Mouse (Mus musculus) gastrocnemius, adult 18-20 months (tissue): ENCODE results near the gene Cfap52. TPM values are rescaled to one million over a fixed set of nuclear protein-coding genes. Genes with fewer than 3 reads are reported as not detected.

ENCODE experiments used
- DNase-seq: peaks from one replicate; pipeline ENCODE4 v3.0.0; 2021; ENCODE audit warnings: low spot score
- long read RNA-seq, 2 experiments: library from polyadenylated mRNA; stranded (forward); transcript quantifications; one replicate each; pipeline ENCODE4 v2.0.0; 2021
- total RNA-seq, 2 experiments: library from RNA; stranded (reverse); gene quantifications; 2 replicates each; pipeline ENCODE4 v1.2.3; 2021

Cfap52 gene
- total RNA-seq, result 1 to 10 TPM; 1.7 to 6.1 TPM
- long read RNA-seq, experiment 1, partial matches to known transcripts, result 4 of 4 reads
- long read RNA-seq, experiment 1, other reads (novel, unspliced or antisense), result 0 of 4 reads
- long read RNA-seq, experiment 2, partial matches to known transcripts, result 5 of 5 reads
- long read RNA-seq, experiment 2, other reads (novel, unspliced or antisense), result 0 of 5 reads

DNA sequence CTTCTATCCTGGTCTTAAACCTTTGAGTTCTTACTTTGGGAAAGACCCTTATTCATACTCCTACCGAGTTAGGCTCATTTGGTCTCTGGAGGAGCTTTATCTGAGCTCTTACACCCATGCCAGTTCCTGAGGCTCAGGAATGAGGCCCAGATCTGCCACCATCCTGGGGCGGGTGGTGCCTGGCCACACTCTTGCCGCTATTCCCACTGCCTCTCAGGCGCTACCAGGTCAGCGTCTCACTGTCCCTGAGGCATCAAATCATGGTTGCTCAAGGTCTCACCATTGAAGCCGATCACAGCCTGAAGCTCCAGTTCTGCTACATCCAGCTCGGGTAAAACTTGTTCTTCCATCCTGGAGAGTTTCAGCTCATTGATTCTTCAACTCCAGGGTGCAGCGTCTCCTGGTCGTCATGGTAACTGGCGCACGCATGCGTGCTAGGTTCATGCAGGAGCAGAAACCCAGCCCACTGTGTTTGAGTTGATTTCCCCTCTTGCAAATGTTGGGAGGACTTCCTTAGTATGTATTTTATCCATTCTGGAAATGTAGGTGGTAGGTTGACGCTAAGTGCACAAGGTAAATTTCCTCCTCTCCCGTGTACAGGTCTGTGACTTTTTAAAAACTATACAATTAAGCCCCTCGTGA lies at the start of gene Cfap52:
Gene Cfap52 (minus strand): TSS at position 410 of the 642 bp plus-strand sequence.
- DNase-seq, result peak; percentile 74

DNA sequence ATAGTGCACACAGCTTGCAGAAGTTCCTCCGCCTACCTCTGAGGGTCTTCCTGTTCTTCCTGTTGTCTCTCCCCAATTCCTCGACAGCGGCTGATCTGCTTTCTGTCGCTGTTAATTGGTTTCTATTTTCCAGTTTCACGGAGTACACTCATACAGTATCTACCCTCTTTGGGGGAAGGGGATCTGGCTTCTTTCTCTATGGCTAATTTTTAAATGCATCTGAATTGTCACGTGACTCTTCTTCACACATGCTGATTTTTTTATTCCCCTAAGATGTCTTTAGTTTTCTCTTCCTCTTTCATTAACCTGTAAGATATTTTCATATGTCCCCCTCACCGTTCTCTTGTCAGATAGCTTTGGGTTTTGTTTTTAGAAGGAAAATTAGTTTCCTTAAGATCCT lies 46.8 kb upstream of the Cfap52 start:
- no peak for DNase-seq

DNA sequence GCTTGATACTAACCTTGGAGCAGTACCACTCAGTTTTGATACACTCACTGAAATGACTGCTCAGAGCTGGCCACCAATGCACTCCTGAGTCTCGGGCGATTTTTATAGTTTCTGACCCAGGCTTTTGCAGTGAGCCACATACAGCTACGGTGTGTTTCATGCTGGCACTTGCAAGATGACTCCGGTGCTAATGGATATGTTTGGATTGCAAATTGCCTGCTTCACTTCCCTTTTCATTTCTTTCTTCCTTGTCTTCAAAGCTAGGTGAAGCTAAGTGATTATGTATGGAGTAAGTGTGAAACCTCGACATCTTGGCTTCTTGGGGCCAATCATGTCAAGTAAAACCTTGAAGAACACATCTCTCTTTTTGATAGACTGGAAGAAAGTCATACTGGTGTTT lies 43.9 kb upstream of the Cfap52 start:
- DNase-seq, result no peak

DNA sequence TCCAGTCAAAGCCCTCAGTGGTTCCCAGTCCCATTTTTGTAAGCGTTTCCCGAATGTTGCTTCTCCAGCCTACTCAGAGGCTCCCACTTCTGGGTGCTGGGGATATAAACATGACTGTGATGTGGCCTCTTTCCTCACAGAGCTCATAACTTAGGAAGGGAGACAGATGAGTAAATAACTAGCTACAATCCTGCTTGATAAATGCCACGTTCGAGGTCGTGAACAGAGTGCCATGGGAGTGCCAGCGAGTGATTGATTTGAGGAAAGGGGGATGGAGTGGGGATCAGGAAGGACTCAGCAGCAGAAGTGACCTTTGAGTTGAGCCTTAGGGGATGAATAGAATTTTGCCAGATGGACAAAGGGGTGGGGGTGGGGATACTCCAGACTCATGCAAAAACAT lies 42.2 kb upstream of the Cfap52 start:
- no peak for DNase-seq

DNA sequence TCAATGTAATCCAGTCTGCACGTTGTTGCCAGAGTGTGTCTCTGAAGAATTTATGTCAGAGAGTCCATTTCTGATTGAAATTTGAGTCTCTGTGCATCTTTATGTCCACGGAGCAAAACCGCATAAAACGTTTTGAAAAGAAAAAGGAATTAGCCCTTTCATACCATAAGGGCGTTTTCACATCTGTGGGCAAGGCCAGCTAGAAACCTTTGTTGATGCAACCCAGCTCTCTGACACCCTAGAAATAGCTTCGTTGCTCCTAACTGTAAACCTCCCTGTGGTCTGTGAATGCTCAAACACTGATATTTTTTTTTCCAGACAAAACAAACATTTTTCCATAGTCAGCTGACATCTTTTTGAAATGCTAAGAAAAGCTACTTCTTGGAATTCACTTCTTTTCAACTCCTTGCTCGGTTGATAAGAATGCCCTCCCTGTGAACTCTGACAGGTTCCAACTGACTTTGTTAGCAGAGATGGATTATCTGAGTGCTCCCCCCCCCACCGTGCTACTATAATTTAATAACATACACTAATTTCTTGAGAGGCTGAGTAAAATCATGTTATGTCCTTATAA lies 40.9 kb upstream of the Cfap52 start:
- DNase-seq, result no peak

DNA sequence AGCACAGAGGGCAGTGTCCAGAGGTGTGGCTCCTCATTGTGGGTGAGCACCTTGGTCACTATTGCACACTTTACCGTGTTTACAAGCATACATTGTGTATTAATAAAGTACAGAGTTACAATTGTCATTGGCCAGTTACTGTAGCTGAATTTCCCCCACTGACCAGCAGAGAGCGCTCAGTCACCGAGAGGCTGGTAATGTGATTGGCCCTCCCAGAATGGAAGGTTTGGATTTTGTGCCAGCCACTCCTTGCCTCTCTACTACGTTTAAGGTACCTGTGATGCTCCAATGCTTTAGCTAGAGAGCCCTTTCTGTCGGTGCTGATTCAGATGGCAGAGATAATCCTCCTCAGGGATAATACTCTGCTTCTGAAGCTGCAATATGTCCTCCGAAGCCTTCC lies 38.7 kb upstream of the Cfap52 start:
- peak; percentile 73 for DNase-seq

DNA sequence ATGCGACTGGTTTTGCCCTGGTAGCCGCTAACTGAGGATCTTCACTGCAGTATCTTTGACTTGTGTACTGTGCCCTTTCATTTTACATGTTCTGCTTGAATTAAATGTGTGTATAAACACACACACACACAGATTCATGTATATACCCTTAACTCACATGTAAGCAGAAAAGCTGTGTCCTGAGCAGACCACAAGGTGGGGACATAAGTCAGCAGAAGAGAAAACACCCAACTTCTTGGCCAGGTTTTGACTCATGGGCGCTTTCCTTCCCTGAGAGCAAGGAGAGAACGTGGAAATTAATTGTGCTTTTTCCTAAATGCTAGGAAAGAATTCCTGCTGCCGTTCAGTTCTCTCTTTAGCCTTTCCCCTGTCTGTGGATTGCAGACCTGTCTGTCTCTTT lies 34.2 kb upstream of the Cfap52 start:
- no peak for DNase-seq

DNA sequence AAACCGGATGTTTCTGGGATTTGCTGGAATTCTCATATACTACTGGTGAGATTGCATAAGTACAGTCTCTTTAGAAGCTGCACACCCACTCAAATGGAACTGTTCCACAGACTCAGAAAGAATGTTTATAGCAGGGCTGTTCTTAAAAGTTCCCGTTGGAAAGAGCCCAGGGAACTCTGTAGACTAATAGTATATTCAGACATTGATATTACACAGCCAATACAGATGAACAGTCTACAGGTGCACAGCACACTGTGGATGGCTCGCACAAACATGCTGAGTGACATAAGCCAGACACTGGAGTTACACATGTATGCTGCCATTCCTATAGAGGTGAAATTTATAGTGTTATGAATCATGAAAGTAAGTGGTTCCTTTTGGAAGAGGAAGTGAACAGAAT lies 33.5 kb upstream of the Cfap52 start:
- no peak for DNase-seq

DNA sequence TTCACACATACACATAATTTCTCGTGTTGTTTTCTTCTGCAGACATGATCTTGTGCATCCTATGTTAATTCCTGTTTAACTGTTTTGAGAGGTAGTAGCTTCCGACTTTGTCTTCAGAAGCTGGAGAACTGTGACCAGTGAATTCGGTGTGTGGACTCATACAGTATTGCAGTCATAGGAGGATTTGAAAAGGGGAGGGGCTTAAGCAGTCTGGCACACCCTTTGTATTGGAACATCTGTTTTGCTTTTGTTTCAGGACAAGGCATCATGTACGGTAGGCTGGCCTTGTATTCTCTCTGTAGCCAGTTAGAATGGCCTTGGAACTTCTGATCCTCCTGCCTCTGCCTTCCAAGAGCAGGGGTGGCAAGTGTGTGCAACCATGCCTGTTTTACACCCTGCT lies 30.5 kb upstream of the Cfap52 start:
- DNase-seq, result no peak

DNA sequence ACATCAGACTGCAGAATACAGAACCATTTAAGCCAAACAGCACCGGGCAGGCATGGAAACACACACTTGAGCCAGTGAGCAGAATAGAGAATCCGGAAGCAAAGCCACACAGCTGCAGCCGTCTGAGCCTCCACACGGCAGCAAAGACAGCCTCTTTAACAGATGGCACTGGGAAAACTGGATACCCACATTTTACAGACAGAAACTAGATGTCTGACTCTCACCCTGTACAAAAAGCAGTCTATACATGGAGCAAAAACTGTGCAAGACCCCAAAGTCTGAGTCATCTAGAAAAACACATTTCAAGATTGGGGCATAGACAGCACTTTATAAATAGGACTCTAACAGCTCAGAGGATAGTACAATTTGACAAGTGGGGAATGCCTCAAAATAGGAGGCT lies 25.8 kb upstream of the Cfap52 start:
- no peak for DNase-seq

DNA sequence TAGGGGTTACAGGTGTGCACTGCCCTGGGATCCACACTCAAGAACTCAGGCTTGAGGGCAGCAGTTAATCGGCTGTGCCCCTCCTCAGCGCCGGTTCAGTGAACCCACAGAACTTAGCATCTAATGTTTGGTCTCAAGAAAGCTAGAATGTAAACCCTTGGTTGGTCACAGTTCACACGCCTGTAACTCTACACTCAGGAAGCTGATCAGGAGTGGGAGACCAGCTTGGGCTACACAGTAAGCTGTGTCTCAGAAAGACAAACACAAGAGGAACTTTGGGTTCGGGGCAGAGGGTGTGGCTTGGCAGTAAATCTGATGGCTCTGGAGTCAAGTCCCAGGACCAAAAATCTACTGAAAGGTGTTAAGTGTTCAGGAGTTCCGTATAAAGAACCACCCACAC lies 18.1 kb upstream of the Cfap52 start:
- DNase-seq, result no peak

DNA sequence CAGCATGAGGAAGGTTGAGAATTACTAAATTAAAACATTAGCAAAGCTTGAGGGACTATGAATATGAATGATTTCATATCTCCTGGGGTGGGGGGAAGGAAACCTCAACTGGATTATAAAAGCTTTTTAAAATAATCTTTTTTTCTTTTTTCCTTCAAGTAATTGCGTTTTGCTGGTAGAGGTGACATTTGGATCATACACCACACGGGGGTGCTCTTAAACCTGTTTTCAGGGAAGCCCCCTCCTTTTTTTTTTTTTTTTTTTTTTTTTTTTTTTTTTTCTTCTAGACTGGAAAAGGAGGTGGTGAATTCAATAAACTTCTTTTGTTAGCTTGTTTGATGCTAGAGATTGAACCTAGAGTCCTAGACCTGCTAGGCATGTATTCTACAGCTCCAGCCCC lies 9.8 kb upstream of the Cfap52 start:
- no peak for DNase-seq

DNA sequence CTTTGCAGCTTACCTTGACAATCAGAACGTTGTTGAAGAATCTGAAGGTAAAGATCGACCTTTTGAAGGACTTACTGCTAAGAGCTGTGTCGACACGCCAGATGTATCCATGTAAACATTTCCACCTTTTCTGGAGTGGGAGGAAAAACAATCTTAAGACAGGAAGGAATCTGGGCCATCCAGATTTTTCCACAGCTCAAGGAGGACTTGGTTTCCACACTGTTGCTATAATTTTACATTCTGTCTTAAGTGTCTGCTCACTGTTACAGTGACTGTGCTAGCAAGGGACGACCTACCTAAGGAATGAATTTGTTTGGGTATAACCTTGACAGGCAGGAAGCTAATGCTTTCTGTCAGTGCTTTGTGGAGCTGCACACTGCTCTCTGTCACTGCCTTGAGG lies 7.8 kb upstream of the Cfap52 start:
- DNase-seq, result no peak

DNA sequence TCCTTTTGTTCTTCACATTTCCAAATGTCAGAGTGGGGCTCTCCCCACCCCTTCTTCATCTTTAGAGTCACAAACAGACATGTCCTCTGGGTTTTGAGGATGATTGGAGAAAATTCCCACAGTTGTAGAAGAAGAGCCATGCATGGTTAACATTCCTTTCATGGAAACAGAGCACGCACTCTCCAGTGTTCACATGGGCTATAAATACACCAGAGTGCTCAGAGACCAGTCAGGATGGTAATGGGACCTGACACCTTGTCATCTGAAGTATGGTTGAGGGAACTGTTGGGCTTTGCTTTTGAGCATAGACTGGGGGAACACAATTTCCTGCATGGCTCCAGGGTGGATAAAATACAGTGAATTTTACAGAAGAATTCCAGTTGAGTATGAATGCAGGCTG lies 7.2 kb upstream of the Cfap52 start:
- DNase-seq, result no peak

DNA sequence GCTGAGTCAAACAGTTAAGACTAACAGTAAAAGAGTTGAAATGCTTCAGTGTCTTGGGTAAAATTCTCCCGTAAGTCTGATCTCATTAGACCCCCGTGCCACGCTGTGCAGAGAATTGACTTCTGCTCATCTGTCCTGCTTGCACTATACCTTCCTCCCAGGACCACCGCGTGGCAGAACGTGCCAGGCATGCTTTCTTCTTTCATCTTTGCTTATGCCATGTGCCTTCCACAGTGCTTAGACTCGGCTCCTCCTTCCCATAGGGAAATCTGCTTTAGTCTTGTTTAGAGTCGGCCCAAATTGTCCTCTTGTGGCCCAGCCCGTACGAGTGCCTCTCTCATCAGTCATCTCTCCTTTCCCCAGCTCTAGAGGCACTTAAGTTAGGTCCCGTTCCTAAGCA lies 2.4 kb upstream of the Cfap52 start:
- DNase-seq, result no peak

DNA sequence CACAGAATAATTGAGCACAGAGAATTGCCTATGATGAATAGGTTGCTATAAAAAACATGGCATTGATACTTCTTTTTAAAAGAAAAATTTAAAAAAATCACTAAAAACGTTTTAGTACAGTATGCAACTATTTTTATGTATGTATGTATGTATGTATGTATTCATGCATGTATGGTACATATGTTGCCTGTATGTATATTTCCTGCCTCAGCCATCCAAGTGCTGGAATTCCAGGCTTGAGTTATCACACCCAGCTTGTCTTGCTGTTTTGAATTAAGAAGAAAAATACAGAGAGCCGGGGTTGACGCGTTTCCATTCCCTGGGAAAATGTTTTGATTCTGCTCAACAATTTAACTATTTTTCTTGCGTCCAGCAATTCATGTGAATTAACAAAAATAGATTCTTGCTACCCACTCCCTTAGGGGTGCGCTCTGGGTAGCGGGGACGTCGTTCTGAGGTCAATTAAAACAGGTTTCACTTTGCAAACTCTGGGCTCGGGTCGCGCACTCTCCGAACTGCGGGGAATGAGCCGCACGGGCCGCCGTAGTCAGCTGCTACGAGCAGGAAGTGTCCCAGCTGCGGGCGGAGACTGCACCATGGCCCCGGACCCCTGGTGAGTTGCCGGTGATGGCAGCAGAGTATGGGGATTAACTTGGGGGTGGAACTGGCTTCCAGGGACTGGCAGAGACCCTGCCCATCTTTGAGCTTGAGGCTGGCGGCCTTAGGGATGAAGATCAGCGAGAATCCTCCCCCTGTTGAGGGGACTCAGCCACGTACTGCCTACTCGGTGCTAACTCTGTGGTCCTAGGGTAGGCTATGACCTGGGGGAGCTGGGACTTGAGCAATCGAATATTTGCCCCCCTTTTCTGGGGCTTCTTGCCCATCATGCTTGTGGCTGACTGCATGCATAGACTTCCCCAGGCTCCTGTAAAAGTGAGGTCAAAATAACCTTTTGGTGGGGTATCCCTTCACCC lies 741 bp upstream of the Cfap52 start, which contains the start of gene Stx8:
Gene Stx8 (plus strand): TSS at position 289 of the 974 bp plus-strand sequence.
- DNase-seq, result peak; percentile 95

DNA sequence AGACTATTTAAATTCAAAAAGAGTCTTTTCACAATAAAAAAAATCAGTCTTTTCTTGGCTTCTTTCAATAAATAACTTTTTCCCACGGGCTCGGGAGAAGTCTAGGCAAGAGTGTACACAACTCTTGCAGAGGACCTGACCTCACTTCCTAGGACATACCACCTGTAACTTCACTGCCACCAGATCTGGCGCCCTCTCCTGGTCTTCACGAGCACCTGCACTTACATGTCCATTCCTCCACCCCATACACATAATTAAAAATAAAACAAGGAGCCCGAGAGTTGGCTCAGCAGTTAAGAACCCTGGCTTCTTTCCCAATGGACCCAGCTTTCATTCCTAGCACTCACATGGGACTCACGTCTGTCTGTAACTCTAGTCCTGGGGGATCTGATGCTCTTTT lies 1.3 kb downstream of the Cfap52 start:
- no peak for DNase-seq

DNA sequence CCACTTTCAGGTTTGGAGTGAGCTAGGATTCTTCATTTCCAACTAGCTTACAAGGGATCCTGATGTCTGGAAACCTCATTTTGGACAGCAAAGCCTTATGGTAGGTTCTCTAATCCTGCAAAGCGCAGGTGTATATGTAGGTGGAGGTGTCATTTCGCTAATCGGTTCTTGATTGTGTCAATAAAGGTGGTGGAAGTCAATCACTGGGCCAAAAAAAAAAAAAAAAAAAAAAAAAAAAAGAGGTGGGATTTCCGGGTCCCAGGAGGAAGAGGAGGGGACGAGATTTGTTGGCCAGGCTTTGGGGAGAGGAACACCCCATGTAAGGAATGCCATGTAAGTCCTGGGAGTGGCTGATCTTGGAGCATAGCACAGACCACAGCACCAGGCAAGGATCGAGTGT lies 11.0 kb downstream of the Cfap52 start:
- no peak for DNase-seq

DNA sequence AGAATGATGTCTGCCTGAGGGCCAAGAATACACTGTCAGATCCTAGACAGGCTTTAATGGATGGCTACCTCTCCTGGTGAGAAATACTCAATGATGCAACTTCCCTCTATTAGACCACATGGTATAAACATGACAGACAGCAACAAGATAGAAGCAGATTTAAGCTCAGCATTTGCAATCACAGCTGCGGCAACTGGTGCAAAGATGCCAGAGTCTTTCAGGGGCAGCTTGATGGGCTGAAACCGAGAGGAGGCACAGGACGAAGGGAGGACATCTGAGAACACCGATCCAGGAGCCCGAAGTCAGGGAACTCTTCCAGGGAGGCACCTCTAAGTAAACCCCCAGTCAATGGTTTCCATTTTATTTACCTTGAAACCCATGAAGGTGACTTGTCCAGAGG lies 11.8 kb downstream of the Cfap52 start:
- DNase-seq, result no peak

DNA sequence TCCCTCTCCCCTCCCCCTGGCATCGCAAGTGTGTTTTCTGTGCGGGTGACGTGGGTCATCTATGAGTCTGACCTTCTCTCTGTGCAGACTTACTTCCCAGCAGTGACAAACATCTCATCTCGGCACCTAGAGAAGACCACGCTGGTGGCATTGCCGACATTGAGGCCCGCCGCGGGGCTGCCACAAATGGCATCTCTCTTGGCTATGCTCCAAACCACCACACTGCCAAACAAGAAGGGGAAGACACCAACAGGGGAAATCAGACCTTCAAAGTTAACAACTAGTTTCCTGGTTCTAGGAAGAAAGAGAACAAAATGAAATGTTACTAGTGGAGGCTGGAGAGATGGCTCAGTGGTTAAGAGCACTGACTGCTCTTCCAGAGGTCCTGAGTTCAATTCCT lies 16.0 kb downstream of the Cfap52 start:
- no peak for DNase-seq

DNA sequence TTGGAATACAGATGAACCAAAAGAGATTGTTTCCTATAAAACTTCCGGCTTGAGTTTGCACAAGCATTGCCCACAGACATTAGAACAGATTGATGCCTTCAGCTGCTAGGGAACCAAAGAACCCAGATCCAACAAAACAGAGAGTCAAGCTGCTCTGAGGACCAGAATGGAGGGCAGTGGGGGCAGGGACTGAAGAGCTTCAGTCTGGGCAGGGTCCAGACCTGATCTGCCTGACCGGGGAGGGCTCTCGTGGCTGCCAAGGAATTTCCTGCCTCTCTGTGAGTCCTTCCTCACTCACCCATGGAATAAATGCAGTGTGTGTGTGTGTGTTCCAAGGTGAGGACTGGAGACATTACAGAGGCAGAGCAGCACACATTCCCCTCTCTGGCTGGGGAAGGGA lies 17.2 kb downstream of the Cfap52 start:
- DNase-seq, result no peak

DNA sequence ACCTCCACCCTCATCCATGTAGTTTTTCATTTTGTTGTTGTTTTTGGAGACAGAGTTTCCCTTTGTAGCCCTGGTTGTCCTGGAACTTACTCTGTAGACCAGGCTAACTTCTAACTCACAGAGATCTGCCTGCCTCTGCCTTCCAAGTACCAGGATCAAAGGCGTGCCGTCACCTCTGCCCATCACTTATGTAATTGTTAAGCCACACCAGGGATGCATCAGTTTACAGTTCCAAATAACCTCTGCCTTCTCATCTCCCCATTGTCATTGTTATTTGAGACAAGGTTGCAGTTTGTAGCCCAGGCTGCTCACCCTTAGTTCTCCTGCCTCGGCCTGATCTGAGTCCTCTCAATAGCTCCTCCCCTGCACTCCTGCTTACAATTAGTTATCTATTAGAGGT lies 33.3 kb downstream of the Cfap52 start:
- no peak for DNase-seq
